Mouse (Mus musculus): ENCODE data around the gene Lcn2.
A peak's percentile ranks its signal among the peaks of the same experiment; 100 is the strongest.

Gene Lcn2

DNA sequence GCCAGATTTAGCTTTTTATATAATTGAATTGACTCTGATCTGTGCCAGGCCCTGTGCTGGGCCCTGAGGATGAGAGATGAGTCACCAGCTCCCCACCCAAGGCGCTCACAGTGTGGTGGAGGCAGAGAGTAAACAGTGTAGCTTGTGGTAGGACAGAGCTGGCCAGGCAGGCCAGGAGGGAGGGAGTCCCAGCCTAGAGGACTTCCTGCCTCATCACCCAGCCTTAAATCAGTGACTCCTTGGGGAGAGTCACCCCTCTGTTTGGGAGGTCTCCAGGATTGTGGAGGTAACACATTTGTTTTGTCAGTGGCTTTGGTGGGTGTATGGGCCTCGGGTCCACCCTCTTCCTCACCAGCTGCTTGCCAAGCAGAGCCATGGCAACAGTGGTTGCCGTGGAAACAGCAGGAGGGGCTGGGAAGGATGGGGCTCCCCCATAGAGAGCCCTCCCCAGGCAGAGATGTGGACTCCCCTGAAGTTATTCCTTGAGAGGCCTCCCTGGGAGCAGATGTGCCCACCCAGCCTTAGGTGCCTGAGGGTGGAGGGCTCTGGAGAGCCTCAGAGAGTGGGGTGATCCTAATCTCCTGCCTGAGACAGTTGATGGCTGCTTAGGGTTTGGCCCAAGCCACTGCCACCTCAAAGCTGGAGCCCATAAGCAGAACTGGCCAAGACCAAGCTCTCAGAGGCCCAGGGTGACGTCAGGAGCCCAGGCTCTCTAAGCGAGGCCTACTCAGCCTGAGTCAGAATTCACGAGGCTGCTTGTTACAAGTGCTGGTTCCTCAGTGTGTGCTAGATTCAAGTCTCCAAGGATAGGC lies 45.3 kb downstream of the Lcn2 start:
- DNase-seq = peak; percentile 82

DNA sequence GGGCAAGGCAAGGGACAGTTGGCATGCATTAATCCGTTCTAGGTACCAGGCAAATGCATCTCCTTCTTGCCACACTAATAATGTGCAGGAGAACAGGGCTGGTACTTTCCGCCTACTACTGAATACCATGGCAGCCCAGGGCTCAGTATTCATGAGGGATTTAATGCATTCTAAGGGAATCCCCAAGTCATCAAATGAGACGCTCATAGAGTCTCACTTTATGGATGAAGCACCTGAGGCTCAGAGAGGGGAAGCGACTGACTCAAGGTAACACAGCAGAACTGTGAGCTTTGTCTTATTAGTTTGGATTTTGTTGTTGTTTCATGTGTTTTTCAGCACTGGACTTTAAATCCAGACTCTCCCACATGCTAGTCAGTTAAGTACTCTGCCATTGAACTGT lies 46.0 kb downstream of the Lcn2 start:
- no peak for DNase-seq

DNA sequence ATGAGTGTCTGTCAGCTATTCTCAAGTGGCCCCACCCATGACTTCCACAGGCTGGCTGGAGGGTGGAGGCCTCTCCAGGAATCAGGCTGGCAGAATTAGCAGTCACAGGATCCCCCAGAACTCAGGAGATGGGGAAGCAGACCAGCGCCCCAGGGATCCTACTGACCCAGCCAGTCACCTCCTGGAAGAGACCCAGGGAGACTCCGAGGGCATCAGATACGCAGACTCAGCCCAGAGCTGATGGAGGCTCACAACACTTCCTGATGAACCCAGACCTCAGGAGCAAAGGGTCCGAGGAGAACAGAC lies 46.5 kb downstream of the Lcn2 start:
- DNase-seq = peak; percentile 61

DNA sequence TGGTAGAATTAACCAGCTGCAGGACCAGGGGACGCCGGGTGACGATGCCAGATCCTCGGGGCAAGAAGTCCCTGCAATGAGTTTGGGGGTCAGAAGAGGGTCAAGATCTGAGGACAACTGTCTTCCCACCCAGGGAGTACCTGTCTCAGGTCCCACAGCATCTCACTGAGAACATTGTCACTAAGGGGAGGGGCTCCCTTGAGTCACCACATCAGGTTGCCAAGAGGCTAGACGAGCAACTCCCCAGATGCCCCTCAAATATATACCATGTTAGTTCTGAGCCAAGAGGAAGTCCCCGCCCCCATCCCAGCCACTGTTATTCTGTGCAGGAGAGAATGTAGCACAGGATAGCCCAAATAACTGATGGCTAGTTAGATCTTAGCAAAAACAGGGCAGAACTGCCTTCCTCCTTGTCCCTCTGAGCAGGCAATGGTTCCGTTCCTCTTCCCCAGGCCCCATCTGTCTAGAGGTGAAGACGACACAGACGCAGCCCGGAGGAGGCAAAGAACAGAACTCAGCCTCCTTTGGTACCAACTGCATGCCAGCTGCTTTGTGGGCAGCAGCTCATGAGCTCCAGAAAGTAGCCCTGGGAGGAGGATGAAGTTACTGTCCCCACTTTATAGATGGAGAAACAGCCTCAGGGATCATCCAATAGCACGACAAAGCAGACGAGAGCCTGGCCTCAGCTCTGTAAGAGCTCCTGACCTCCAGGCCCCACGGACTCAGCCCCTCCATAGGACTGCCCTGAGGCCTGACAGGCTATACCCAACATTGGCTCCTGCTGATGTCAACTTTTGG lies 47.0 kb downstream of the Lcn2 start:
- DNase-seq = no peak

DNA sequence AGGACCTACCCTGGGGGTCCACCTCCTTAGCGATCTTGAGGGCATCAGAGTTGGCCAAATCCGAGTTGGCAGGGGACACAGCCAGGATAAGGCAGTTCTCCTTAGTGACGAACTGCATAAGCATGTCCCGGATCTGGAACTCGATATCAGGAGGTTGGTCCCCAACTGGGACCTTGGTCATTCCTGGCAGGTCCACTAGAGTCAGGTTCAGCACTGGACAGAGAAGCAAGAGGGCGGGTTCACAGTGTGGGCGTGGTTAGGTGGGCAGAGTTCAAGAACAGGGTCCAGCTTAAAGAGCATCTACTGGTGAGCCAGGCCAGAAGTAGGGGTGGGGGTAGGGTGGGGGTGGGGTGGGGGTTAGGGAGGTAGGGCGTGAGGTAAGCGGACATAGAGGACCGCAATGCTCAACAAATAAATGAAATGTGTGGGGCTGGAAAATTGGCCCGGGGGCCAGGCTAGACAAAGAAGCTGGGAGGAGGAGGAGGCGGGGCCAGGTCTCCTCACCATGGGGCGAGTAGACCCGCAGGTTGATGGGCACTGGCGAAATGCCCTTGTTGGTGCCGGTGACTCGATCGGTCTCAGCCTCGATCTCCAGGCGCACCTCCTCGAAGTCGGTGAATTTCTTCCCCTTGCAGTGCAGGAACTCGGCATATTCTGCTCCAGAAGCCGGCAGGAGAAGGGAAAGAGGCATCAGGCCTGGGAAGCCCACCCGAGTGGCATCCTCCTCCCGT lies 48.0 kb downstream of the Lcn2 start:
- DNase-seq = no peak

DNA sequence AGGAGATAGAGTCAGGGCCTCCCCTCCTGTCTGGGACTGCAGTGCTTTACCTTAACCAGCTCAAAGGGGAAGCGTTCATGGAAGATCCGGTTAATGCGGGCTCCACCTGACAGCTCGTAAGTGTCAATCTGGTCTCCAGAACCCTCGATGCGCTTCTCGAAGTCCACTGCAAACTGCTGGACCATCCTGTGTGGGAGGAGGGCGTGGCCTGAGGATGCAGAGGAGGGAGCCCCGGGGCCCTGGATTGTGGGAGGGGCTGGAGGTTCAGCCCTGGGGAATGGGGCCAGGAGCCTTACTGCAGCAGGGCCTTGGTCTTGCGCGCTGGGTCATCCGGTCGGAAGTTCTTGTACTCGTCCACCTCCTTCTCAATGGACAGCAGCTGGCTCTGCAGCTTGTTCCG lies 52.2 kb downstream of the Lcn2 start:
- DNase-seq = no peak

All from cerebellum, adult 8-10 months (tissue).